Mouse (Mus musculus) E14TG2a.4 (cell line): ENCODE data around the gene Abcd1.

Experiments used
- H3K27me3 ChIP-seq: 2 replicates; pipeline ENCODE4 v1.6.1; 2014; ENCODE audit warnings: low read length, control low read depth; ENCODE audit not compliant: insufficient read depth
- H3K36me3 ChIP-seq: 2 replicates; pipeline ENCODE4 v1.6.1; 2014; ENCODE audit warnings: low read length, control low read depth; ENCODE audit not compliant: insufficient read depth
- H3K4me1 ChIP-seq: replicated peaks from 2 replicates; pipeline ENCODE4 v1.6.1; 2014; ENCODE audit warnings: low read depth, low read length, control low read depth
- H3K4me3 ChIP-seq: replicated peaks from 2 replicates; pipeline ENCODE4 v1.5.1; 2014; ENCODE audit warnings: mild to moderate bottlenecking, low read length
- H3K9me3 ChIP-seq: 2 replicates; pipeline ENCODE4 v1.6.1; 2014; ENCODE audit warnings: low read length, control low read depth
- CTCF ChIP-seq: conservative IDR thresholded peaks from 2 replicates; pipeline ENCODE4 v1.5.1; 2014; ENCODE audit warnings: low read length
- NANOG ChIP-seq: IDR thresholded peaks from 2 replicates; pipeline ENCODE4 v1.6.1; 2014; ENCODE audit warnings: borderline replicate concordance, low read length, mixed read lengths
- POU5F1 ChIP-seq: IDR thresholded peaks from 2 replicates; pipeline ENCODE4 v1.6.1; 2014; ENCODE audit warnings: low read length, borderline replicate concordance

Abcd1 gene

GRCm38 (mm10) chrX:73716109-73716661 is at the start of gene Abcd1, which contains the start of gene Bcap31:
Gene Abcd1, plus strand, starts transcription at chrX:73716597.
Gene Bcap31, minus strand, starts transcription at chrX:73716175.
- H3K4me3 ChIP-seq: peak within 1 kb of the TSS; percentile 86
- no peak for TF ChIP-seq NANOG
- no peak for TF ChIP-seq CTCF
- no peak for TF ChIP-seq POU5F1
- peaks cover 43% of the 10 kb centered on the region for H3K4me1 ChIP-seq
- H3K9me3 ChIP-seq: no peaks in the 10 kb centered on the region
- H3K36me3 ChIP-seq: peaks cover 36% of the 10 kb centered on the region
- H3K27me3 ChIP-seq: no peaks in the 10 kb centered on the region

- Histone ChIP-seq H3K4me1 (peaks cover 58% of the 10 kb centered on the region), H3K27me3 (no peaks in the 10 kb centered on the region), H3K4me3 (no peak overlapping the region; the same call in 1 of the 2 replicates), H3K9me3 (no peaks in the 10 kb centered on the region), H3K36me3 (peaks cover 27% of the 10 kb centered on the region)
- TF ChIP-seq POU5F1: no peak
- TF ChIP-seq NANOG: no peak
- peak; percentile 31 for TF ChIP-seq CTCF
Measured at GRCm38 (mm10) chrX:73672031-73672431, 44.4 kb upstream of the Abcd1 start.

GRCm38 (mm10) chrX:73672879-73673618 is 43.3 kb upstream of the Abcd1 start, which contains the start of gene Slc6a8:
Gene Slc6a8, plus strand, starts transcription at chrX:73673150.
- Histone ChIP-seq H3K27me3 (no peaks in the 10 kb centered on the region), H3K4me3 (peak within 1 kb of the TSS; percentile 79), H3K9me3 (no peaks in the 10 kb centered on the region), H3K4me1 (peaks cover 58% of the 10 kb centered on the region), H3K36me3 (peaks cover 37% of the 10 kb centered on the region)
- TF ChIP-seq NANOG (no peak), POU5F1 (no peak), CTCF (no peak)

GRCm38 (mm10) chrX:73673619-73673967 is 42.8 kb upstream of the Abcd1 start:
- Histone ChIP-seq H3K27me3 (no peaks in the 10 kb centered on the region), H3K4me3 (peak overlapping the region; percentile 79), H3K9me3 (no peaks in the 10 kb centered on the region), H3K36me3 (peaks cover 43% of the 10 kb centered on the region), H3K4me1 (peaks cover 61% of the 10 kb centered on the region)
- TF ChIP-seq NANOG (no peak), CTCF (no peak), POU5F1 (no peak)

- H3K4me1 ChIP-seq: peaks cover 62% of the 10 kb centered on the region
- no peaks in the 10 kb centered on the region for H3K27me3 ChIP-seq
- H3K36me3 ChIP-seq: peaks cover 48% of the 10 kb centered on the region
- peak overlapping the region; percentile 79 for H3K4me3 ChIP-seq
- no peak for TF ChIP-seq NANOG
- no peak for TF ChIP-seq CTCF
- no peak for TF ChIP-seq POU5F1
- H3K9me3 ChIP-seq: no peaks in the 10 kb centered on the region
Measured at GRCm38 (mm10) chrX:73673968-73674661, 42.3 kb upstream of the Abcd1 start.

GRCm38 (mm10) chrX:73675231-73675630 is 41.2 kb upstream of the Abcd1 start:
- H3K27me3 ChIP-seq: no peaks in the 10 kb centered on the region
- TF ChIP-seq CTCF: no peak
- no peak for TF ChIP-seq POU5F1
- no peak for TF ChIP-seq NANOG
- H3K36me3 ChIP-seq: peaks cover 59% of the 10 kb centered on the region
- peak overlapping the region; percentile 79; the same call in 1 of the 2 replicates for H3K4me3 ChIP-seq
- no peaks in the 10 kb centered on the region for H3K9me3 ChIP-seq
- peaks cover 62% of the 10 kb centered on the region for H3K4me1 ChIP-seq

- TF ChIP-seq POU5F1 (no peak), NANOG (no peak), CTCF (no peak)
- no peaks in the 10 kb centered on the region for H3K9me3 ChIP-seq
Measured at GRCm38 (mm10) chrX:73676668-73677067, 39.7 kb upstream of the Abcd1 start.

GRCm38 (mm10) chrX:73684156-73684555 is 32.2 kb upstream of the Abcd1 start:
- Histone ChIP-seq H3K4me1 (peaks cover 94% of the 10 kb centered on the region), H3K9me3 (no peaks in the 10 kb centered on the region), H3K27me3 (no peaks in the 10 kb centered on the region), H3K4me3 (no peak overlapping the region), H3K36me3 (peaks cover 98% of the 10 kb centered on the region)
- no peak for TF ChIP-seq POU5F1
- TF ChIP-seq NANOG: no peak
- no peak for TF ChIP-seq CTCF

More at GRCm38 (mm10) chrX:73676668-73677067, 39.7 kb upstream of the Abcd1 start:
- peaks cover 73% of the 10 kb centered on the region for H3K36me3 ChIP-seq
- no peaks in the 10 kb centered on the region for H3K27me3 ChIP-seq
- H3K4me3 ChIP-seq: no peak overlapping the region
- peaks cover 62% of the 10 kb centered on the region for H3K4me1 ChIP-seq
